Mouse (Mus musculus) forebrain, embryonic 15.5 days (tissue): Measurements from ENCODE around the gene Fastkd3. TPM values are rescaled to one million over a fixed set of nuclear protein-coding genes. Genes with fewer than 3 reads are reported as not detected.
"Not testable (repeated sequence)": the region's sequence is repeated elsewhere in the genome, so short reads cannot be mapped to it uniquely, and the experiment has no call there.

Experiments
- ATAC-seq: fragments of 200-750 bp; cut with Nextera tagmentation; replicated peaks from 2 replicates; pipeline ENCODE4 v1.8.0; 2017; ENCODE audit warnings: mild to moderate bottlenecking, moderate TSS enrichment, moderate library complexity
- H3K27ac ChIP-seq: fragments of 300-500 bp; sonication (generic); replicated peaks from 2 replicates; pipeline ENCODE4 v1.5.1; 2015; ENCODE audit warnings: mild to moderate bottlenecking, inconsistent platforms
- H3K27me3 ChIP-seq: fragments of 300-500 bp; sonication (generic); 2 replicates; pipeline ENCODE4 v1.6.1; 2015; ENCODE audit warnings: inconsistent platforms
- H3K36me3 ChIP-seq: fragments of 300-500 bp; sonication (generic); 2 replicates; pipeline ENCODE4 v1.6.1; 2015; ENCODE audit warnings: mild to moderate bottlenecking, inconsistent platforms
- H3K4me1 ChIP-seq: fragments of 300-500 bp; sonication (generic); 2 replicates; pipeline ENCODE4 v1.6.1; 2015; ENCODE audit warnings: inconsistent platforms
- H3K4me2 ChIP-seq: fragments of 300-500 bp; sonication (generic); replicated peaks from 2 replicates; pipeline ENCODE4 v1.6.1; 2015; ENCODE audit warnings: mild to moderate bottlenecking, inconsistent platforms
- H3K4me3 ChIP-seq: fragments of 300-500 bp; sonication (generic); 2 replicates; pipeline ENCODE4 v1.5.1; 2015; ENCODE audit warnings: mild to moderate bottlenecking, inconsistent platforms
- H3K9ac ChIP-seq: fragments of 300-500 bp; sonication (generic); replicated peaks from 2 replicates; pipeline ENCODE4 v1.6.1; 2015; ENCODE audit warnings: mild to moderate bottlenecking, inconsistent platforms
- H3K9me3 ChIP-seq: fragments of 300-500 bp; sonication (generic); 2 replicates; pipeline ENCODE4 v1.6.1; 2016; ENCODE audit warnings: inconsistent platforms
- WGBS: fragments of 180-500 bp; shearing (Covaris S2); methylation state at CpG from one replicate; pipeline ENCODE4 v1.1.7; 2015; ENCODE audit warnings: mixed read lengths; 5-methylcytosine and 5-hydroxymethylcytosine counted together
- polyA plus RNA-seq: library from polyadenylated mRNA; unstranded; fragments of >200 nt; fragmentation: Nextera tagmentation; extraction: Ambion mirVana; gene quantifications from 2 replicates; pipeline ENCODE4 v1.2.1, GENCODE M21; 2015

Fastkd3 gene
- polyA plus RNA-seq = 28.0 and 33.4 TPM in 2 replicates

- Histone ChIP-seq H3K27me3 (no peaks in the 10 kb centered on the region), H3K4me3 (peak within 1 kb of the TSS; percentile 90), H3K36me3 (peaks cover 34% of the 10 kb centered on the region), H3K27ac (peak within 1 kb of the TSS; percentile 82), H3K9me3 (no peaks in the 10 kb centered on the region), H3K4me2 (peak within 1 kb of the TSS; percentile 90), H3K4me1 (peaks cover 26% of the 10 kb centered on the region), H3K9ac (peak within 1 kb of the TSS; percentile 63)
- under 1% methylated on average over 81 of the region's 81 CpGs for WGBS
- peak; percentile 100 for ATAC-seq
These were observed at the start of gene Fastkd3, which contains the start of gene Mtrr for GRCm38 (mm10) chr13:68581747-68582516. Gene Fastkd3 (plus strand): TSS chr13:68582234. Gene Mtrr (minus strand): TSS chr13:68582149.

DNA sequence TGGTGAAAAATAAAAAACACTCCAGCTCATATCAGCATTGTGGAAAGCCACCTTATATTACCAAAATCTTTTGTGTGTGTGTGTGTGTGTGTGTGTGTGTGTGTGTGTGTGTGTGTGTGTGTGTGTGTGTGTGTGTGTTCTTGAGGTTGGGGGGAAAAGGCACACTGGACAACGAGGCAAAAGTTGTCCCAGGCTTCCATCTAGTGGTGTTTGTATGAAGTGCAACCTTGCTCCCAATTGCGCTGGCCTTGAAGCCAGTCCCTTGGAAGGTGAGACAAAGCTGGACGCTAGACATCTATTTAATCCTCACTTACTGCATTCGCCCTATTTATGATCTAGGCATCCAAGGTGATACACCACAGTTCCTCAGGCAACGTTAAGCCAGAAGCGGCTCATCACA is 28.6 kb upstream of the Fastkd3 start:
- not testable (repeated sequence) for H3K4me3 ChIP-seq, H3K9ac ChIP-seq, H3K36me3 ChIP-seq, H3K9me3 ChIP-seq, ATAC-seq, H3K4me2 ChIP-seq, H3K27ac ChIP-seq, H3K27me3 ChIP-seq, H3K4me1 ChIP-seq
- 26% methylated on average over 6 of the region's 6 CpGs for WGBS

DNA sequence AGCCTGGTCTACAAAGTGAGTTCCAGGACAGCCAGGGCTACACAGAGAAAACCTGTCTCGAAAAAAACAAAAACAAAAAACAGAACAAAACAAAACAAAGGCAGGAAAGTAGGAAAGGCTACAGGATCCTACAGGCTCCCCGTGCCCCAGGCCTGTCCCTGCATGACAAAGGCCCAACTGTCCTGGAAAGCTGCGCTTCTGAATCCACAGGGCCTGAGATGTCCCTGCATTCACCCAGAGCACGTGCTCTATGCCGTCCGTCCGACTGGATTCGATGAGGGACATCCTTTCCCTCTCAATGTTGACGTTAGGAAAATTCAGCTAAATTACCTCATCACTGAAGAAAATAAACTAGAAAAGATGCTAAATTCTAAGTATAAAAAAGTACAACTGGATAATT is 13.9 kb upstream of the Fastkd3 start:
- H3K36me3 ChIP-seq = peaks cover 57% of the 10 kb centered on the region
- no peaks in the 10 kb centered on the region for H3K9me3 ChIP-seq
- no peak for ATAC-seq
- WGBS = 95% methylated on average over 9 of the region's 9 CpGs
- H3K27me3 ChIP-seq = no peaks in the 10 kb centered on the region
- no peak overlapping the region for H3K4me3 ChIP-seq
- H3K4me2 ChIP-seq = no peak overlapping the region
- no peaks in the 10 kb centered on the region for H3K4me1 ChIP-seq
- no peak overlapping the region for H3K9ac ChIP-seq
- H3K27ac ChIP-seq = no peak overlapping the region

GRCm38 (mm10) chr13:68568548-68568947 is 13.5 kb upstream of the Fastkd3 start:
- ATAC-seq = no peak
- H3K9ac ChIP-seq = no peak overlapping the region
- WGBS = 93% methylated on average over 11 of the region's 11 CpGs
- no peak overlapping the region for H3K4me3 ChIP-seq
- no peaks in the 10 kb centered on the region for H3K4me1 ChIP-seq
- no peaks in the 10 kb centered on the region for H3K27me3 ChIP-seq
- H3K9me3 ChIP-seq = no peaks in the 10 kb centered on the region
- H3K36me3 ChIP-seq = peaks cover 53% of the 10 kb centered on the region
- H3K4me2 ChIP-seq = no peak overlapping the region
- H3K27ac ChIP-seq = no peak overlapping the region

- no peak overlapping the region for H3K27ac ChIP-seq
- H3K36me3 ChIP-seq = peaks cover 44% of the 10 kb centered on the region
- H3K4me2 ChIP-seq = no peak overlapping the region
- no peaks in the 10 kb centered on the region for H3K9me3 ChIP-seq
- WGBS = 62% methylated on average over 17 of the region's 17 CpGs
- no peak overlapping the region for H3K9ac ChIP-seq
- H3K4me3 ChIP-seq = no peak overlapping the region
- H3K27me3 ChIP-seq = no peaks in the 10 kb centered on the region
- no peaks in the 10 kb centered on the region for H3K4me1 ChIP-seq
- ATAC-seq = peak; percentile 73
These were observed 12.3 kb upstream of the Fastkd3 start for GRCm38 (mm10) chr13:68569589-68570336.

DNA sequence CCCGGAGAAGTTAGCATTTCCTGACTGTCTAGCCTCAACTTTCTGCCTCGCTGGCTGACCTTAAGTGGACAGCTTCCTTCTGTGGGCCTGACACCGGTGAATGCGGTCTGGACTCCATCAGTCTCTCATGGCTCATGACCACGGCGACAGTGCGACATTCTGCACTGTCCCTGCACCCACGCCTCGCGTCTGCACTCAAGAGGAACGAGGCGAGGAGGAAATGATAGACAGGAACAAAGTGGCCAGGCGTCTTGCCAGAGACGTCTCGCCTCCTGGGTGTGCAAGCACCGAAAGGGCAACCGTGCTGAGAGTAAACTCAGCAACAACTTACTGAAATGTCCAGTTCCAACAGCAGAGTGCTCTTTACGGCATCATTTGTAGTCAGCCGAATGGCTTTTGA is 9.8 kb upstream of the Fastkd3 start:
- ATAC-seq = no peak
- no peak overlapping the region for H3K27ac ChIP-seq
- H3K4me2 ChIP-seq = no peak overlapping the region
- H3K27me3 ChIP-seq = no peaks in the 10 kb centered on the region
- no peak overlapping the region for H3K9ac ChIP-seq
- H3K4me3 ChIP-seq = no peak overlapping the region
- 94% methylated on average over 19 of the region's 19 CpGs for WGBS
- H3K36me3 ChIP-seq = peaks cover 41% of the 10 kb centered on the region
- no peaks in the 10 kb centered on the region for H3K4me1 ChIP-seq
- no peaks in the 10 kb centered on the region for H3K9me3 ChIP-seq

DNA sequence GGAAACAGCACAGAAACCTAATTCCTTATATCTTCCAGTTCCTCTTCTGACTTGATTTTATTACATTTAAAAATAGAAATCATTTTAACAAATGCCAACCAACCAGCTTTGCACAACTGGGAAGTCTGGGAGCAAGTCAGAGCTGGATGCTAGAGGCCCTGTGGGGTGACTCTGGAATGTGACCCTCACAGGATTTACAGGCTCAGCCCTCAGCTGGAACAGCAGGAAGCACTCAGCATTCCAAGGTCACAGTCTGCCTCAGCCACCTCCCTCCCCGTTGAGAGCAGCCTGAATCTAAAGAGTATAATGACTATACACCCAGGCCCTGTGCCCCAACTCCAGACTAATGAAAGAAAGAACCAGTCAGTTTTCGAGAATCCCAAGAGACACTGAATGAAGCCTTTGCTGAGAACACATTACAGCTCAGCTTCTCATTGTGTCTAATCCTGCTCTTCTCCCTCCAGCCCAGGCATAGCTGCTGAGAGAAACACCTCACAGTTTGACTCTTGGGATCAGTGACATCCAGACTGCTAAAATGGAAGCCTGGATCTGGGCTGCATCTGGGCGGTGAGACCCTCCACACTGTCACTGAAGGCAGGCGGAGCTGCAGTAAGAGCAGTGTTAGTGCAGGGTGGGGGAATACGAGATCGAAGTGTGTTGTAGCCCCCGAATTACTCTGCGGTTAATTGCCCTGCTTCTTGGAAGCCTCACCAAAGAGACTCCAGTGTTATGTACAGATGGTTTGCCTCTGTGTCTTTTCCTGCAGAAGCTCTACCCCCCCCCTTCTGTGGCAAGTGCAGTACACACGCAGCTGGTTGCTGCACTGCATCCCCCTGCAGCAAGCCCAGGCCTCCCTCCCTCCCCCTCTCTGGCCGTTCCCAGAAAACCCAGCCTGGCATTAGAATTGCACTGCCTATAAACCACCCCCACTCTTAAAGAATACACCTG is 8.8 kb upstream of the Fastkd3 start:
- Histone ChIP-seq H3K36me3 (peaks cover 41% of the 10 kb centered on the region), H3K27ac (no peak overlapping the region), H3K9me3 (no peaks in the 10 kb centered on the region), H3K27me3 (no peaks in the 10 kb centered on the region), H3K9ac (no peak overlapping the region), H3K4me1 (no peaks in the 10 kb centered on the region), H3K4me3 (no peak overlapping the region), H3K4me2 (no peak overlapping the region)
- no peak; the same call in 1 of the 2 replicates for ATAC-seq
- WGBS = 66% methylated on average over 10 of the region's 10 CpGs

GRCm38 (mm10) chr13:68574398-68574797 is 7.6 kb upstream of the Fastkd3 start:
- no peak for ATAC-seq
- Histone ChIP-seq H3K27me3 (no peaks in the 10 kb centered on the region), H3K4me2 (no peak overlapping the region), H3K4me3 (no peak overlapping the region), H3K9me3 (no peaks in the 10 kb centered on the region), H3K4me1 (no peaks in the 10 kb centered on the region), H3K9ac (no peak overlapping the region), H3K27ac (no peak overlapping the region), H3K36me3 (peaks cover 41% of the 10 kb centered on the region)
- 82% methylated on average over 4 of the region's 4 CpGs for WGBS

DNA sequence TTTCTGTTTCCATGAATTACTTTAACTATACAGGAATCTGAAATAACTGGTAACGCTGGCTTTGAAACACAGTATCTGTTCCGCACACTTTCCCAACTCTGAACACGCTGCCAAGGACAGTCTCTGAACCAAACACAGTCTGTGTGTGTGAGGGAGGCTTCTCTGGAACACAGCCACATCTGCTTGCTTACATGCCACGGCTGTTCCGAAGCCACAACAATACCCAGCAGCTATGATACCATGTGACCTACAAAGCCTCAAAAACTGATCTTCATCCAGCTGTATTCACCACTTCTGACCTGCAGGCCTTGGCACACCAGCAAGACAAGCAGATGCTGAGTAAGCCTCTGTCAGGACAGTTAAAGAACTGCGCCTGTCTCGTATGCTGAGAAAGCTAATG is 4.1 kb upstream of the Fastkd3 start:
- H3K4me1 ChIP-seq = peaks cover 17% of the 10 kb centered on the region
- ATAC-seq = no peak
- H3K4me3 ChIP-seq = no peak overlapping the region
- no peaks in the 10 kb centered on the region for H3K27me3 ChIP-seq
- no peak overlapping the region for H3K4me2 ChIP-seq
- no peak overlapping the region for H3K9ac ChIP-seq
- WGBS = 80% methylated on average over 7 of the region's 7 CpGs
- H3K36me3 ChIP-seq = peaks cover 23% of the 10 kb centered on the region
- H3K27ac ChIP-seq = no peak overlapping the region
- no peaks in the 10 kb centered on the region for H3K9me3 ChIP-seq

DNA sequence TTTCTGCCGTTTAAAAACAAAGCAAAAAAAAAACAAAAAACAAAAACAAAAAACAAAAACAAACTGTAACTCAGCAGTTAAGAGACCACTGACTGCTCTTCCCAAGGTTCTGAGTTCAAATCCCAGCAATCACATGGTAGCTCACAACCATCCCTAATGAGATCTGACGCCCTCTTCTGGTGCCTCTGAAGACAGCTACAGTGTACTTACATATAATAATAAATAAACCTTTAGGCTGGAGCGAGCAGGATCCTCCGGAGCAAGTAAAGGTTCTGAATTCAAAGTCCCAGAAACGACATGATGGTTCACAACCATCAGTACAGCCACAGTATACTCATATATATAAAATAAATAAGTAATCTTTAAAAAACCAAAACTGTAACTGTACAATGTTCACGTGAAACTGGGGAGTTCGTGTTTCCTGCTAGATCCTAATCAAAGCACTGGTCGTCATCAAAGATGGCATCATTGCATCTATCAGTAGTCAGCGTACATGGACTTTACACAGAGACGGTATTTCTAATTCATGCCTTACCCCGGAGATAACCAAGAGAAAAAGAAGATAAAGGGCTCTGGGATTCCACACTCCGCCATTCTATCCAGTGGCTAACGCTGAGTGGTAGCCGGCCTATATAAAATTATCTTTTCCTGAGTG is 821 bp upstream of the Fastkd3 start:
- no peaks in the 10 kb centered on the region for H3K9me3 ChIP-seq
- no peak for ATAC-seq

DNA sequence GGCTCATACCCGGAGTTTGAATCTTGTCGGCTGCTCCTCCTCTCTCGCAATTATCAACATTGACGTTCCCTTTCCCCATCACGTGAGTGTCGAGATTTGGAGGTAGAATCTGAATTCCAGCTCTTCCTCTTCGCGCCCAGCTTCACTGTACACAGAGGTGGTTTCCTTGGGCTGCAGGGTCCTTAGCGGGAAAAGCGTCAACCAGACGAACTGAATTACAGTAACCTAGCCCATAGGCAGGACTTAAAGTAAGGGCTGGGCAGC is 415 bp downstream of the Fastkd3 start:
- whole genome bisulfite sequencing = under 1% methylated on average over 11 of the region's 11 CpGs
- H3K4me1 ChIP-seq = peaks cover 26% of the 10 kb centered on the region
- H3K9ac ChIP-seq = peak overlapping the region; percentile 63
- peaks cover 34% of the 10 kb centered on the region for H3K36me3 ChIP-seq
- peak overlapping the region; percentile 82 for H3K27ac ChIP-seq
- peak; percentile 17; the same call in 1 of the 2 replicates for ATAC-seq
- H3K4me2 ChIP-seq = peak overlapping the region; percentile 90
- no peaks in the 10 kb centered on the region for H3K27me3 ChIP-seq
- no peaks in the 10 kb centered on the region for H3K9me3 ChIP-seq
- peak overlapping the region; percentile 90 for H3K4me3 ChIP-seq

More for the DNA sequence above, 821 bp upstream of the Fastkd3 start:
- Histone ChIP-seq H3K4me1 (peaks cover 26% of the 10 kb centered on the region), H3K36me3 (peaks cover 33% of the 10 kb centered on the region), H3K4me3 (peak overlapping the region; percentile 90), H3K27ac (peak overlapping the region; percentile 82; the same call in 1 of the 2 replicates), H3K27me3 (no peaks in the 10 kb centered on the region), H3K4me2 (peak overlapping the region; percentile 90), H3K9ac (peak overlapping the region; percentile 63)
- 26% methylated on average over 14 of the region's 14 CpGs for WGBS
